Mouse (Mus musculus) heart, adult 2 months (tissue): ENCODE measurements around the gene Lsm4.
A peak's percentile ranks its signal among the peaks of the same experiment; 100 is the strongest.

ENCODE experiments used
- CTCF ChIP-seq: fragments of 200-600 bp; IDR thresholded peaks from 2 replicates; pipeline ENCODE4 v1.8.1; 2022; ENCODE audit warnings: antibody characterized with exemption, mild to moderate bottlenecking, moderate library complexity
- POLR2A ChIP-seq: fragments of 200-500 bp; IDR thresholded peaks from 2 replicates; pipeline ENCODE4 v1.6.1; 2011; ENCODE audit warnings: mild to moderate bottlenecking, low read depth, low read length, control low read depth; ENCODE audit not compliant: insufficient read depth

DNA sequence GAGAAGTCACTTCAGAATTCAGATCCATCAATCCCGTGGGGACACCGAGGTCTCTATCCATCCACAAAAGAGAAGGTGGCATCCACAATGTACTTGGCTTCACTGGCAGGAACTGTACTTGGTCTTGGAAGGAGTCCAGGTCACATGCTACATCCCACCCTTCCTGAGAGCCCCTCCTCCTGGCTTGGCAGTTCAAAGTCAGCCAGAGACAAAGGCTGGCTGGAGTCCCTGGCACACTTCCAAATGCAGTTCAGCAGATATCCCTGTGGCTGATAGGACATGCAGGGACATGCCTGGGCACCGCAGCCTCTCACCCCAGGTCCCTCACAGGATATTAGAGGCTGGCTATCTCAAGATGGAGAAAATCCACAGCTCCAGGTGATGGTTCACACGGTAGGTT lies 23.7 kb upstream of the Lsm4 start:
- TF ChIP-seq CTCF, result no peak
- peak; percentile 55 for TF ChIP-seq POLR2A
